Mouse (Mus musculus) CH12.LX (cell line): ENCODE measurements around the gene Eif4e. TPM values are rescaled to one million over a fixed set of nuclear protein-coding genes. Genes with fewer than 3 reads are reported as not detected.

Experiments
- DNase-seq: peaks from one replicate; pipeline ENCODE4 v3.0.0-alpha.2; 2013; ENCODE audit errors: extremely low read depth
- H3K27ac ChIP-seq: 2 replicates; pipeline ENCODE4 v1.5.1; 2012; ENCODE audit warnings: low read depth, mild to moderate bottlenecking, control low read depth, moderate library complexity; ENCODE audit not compliant: insufficient read depth
- H3K27me3 ChIP-seq: replicated peaks from 2 replicates; pipeline ENCODE3; 2012; ENCODE audit warnings: inconsistent platforms
- H3K36me3 ChIP-seq, 2 experiments: replicated peaks in 1 of 2; 2 replicates each; pipeline versions ENCODE3 to v1.6.1; 2012; ENCODE audit warnings: inconsistent platforms in 1 of 2, low read length in 1 of 2, mild to moderate bottlenecking in 1 of 2, mixed read lengths in 1 of 2, moderate library complexity in 1 of 2; ENCODE audit not compliant: control insufficient read depth in 1 of 2, insufficient read depth in 1 of 2
- H3K4me1 ChIP-seq, 2 experiments: 2 replicates each; pipeline ENCODE4 v1.6.1; 2012; ENCODE audit warnings: inconsistent platforms in 1 of 2, moderate library complexity in 1 of 2; ENCODE audit not compliant: insufficient read depth in 2 of 2, control insufficient read depth in 1 of 2
- H3K4me2 ChIP-seq: 2 replicates; pipeline ENCODE4 v1.6.1; 2012; ENCODE audit warnings: low read depth, mild to moderate bottlenecking, control low read depth; ENCODE audit not compliant: poor library complexity, insufficient read depth, severe bottlenecking
- H3K4me3 ChIP-seq, 3 experiments: fragments of 150-350 bp in 1 of 3; sonication (generic) in 1 of 3; replicated peaks in 1 of 3; 2 replicates each; pipeline versions ENCODE3 to v1.5.1; 2011 to 2012; ENCODE audit warnings: low read depth in 2 of 3, low read length in 2 of 3, mild to moderate bottlenecking in 2 of 3, moderate library complexity in 2 of 3, control low read depth in 1 of 3, improper control_type of control experiment in 1 of 3, inconsistent platforms in 1 of 3, mixed read lengths in 1 of 3; ENCODE audit not compliant: poor library complexity in 1 of 3
- H3K79me2 ChIP-seq: replicated peaks from 2 replicates; pipeline ENCODE4 v1.6.1; 2012; ENCODE audit warnings: mild to moderate bottlenecking, moderate library complexity; ENCODE audit not compliant: control insufficient read depth, poor library complexity, insufficient read depth, severe bottlenecking; ENCODE audit errors: extremely low read depth
- H3K9ac ChIP-seq: 2 replicates; pipeline ENCODE4 v1.6.1; 2012; ENCODE audit warnings: low read depth, mild to moderate bottlenecking, control low read depth, moderate library complexity; ENCODE audit not compliant: insufficient read depth
- H3K9me3 ChIP-seq: replicated peaks from 2 replicates; pipeline ENCODE3; 2012; ENCODE audit warnings: low read length, inconsistent platforms, mixed read lengths
- CHD1 ChIP-seq: IDR thresholded peaks from 2 replicates; pipeline ENCODE4 v1.6.1; 2012; ENCODE audit warnings: low read depth, low read length, improper control_type of control experiment, inconsistent platforms
- GABPA ChIP-seq: IDR thresholded peaks from 2 replicates; pipeline ENCODE4 v1.6.1; 2012; ENCODE audit warnings: low read depth, low read length, improper control_type of control experiment, inconsistent platforms; ENCODE audit not compliant: insufficient replicate concordance
- JUN ChIP-seq: IDR thresholded peaks from 2 replicates; pipeline ENCODE4 v1.6.1; 2011; ENCODE audit warnings: low read depth, mild to moderate bottlenecking, low read length, improper control_type of control experiment, moderate library complexity; ENCODE audit not compliant: insufficient read depth
- JUND ChIP-seq: conservative IDR thresholded peaks from 2 replicates; pipeline ENCODE4 v1.6.1; 2011; ENCODE audit warnings: low read depth, low read length, improper control_type of control experiment
- KAT2A ChIP-seq: IDR thresholded peaks from 2 replicates; pipeline ENCODE4 v1.6.1; 2012; ENCODE audit warnings: low read length, improper control_type of control experiment, inconsistent platforms; ENCODE audit not compliant: insufficient replicate concordance
- MAFK ChIP-seq: IDR thresholded peaks from 2 replicates; pipeline ENCODE4 v1.6.1; 2011; ENCODE audit warnings: low read length, improper control_type of control experiment; ENCODE audit not compliant: insufficient replicate concordance
- NELFE ChIP-seq: IDR thresholded peaks from 2 replicates; pipeline ENCODE4 v1.6.1; 2011; ENCODE audit warnings: low read depth, low read length, improper control_type of control experiment
- PAX5 ChIP-seq: IDR thresholded peaks from 2 replicates; pipeline ENCODE4 v1.6.1; 2012; ENCODE audit warnings: low read length, inconsistent platforms, mixed read lengths
- POLR2AphosphoS2 ChIP-seq: IDR thresholded peaks from 2 replicates; pipeline ENCODE4 v1.6.1; 2011; ENCODE audit warnings: low read depth, low read length, improper control_type of control experiment
- RCOR1 ChIP-seq: conservative IDR thresholded peaks from 2 replicates; pipeline ENCODE4 v1.6.1; 2012; ENCODE audit warnings: low read depth, mild to moderate bottlenecking, inconsistent platforms, low read length, improper control_type of control experiment
- SMC3 ChIP-seq: IDR thresholded peaks from 2 replicates; pipeline ENCODE4 v1.6.1; 2011; ENCODE audit warnings: low read depth, low read length, improper control_type of control experiment
- TBP ChIP-seq: conservative IDR thresholded peaks from 2 replicates; pipeline ENCODE4 v1.6.1; 2011; ENCODE audit warnings: low read depth, low read length, improper control_type of control experiment
- USF2 ChIP-seq: conservative IDR thresholded peaks from 2 replicates; pipeline ENCODE4 v1.6.1; 2011; ENCODE audit warnings: low read depth, low read length, improper control_type of control experiment
- ZKSCAN1 ChIP-seq: IDR thresholded peaks from 2 replicates; pipeline ENCODE4 v1.6.1; 2012; ENCODE audit warnings: low read depth, inconsistent platforms, low read length, improper control_type of control experiment, borderline replicate concordance
- ZNF384 ChIP-seq: IDR thresholded peaks from 2 replicates; pipeline ENCODE4 v1.6.1; 2012; ENCODE audit warnings: low read depth, low read length, improper control_type of control experiment, inconsistent platforms
- dilution Hi-C: fragments of 300-500 bp; cut with MboI; formaldehyde crosslinking; loops from 2 replicates; pipeline ENCODE4 v1.14.3; 2020; ENCODE audit warnings: low sequenced_read_pairs; ENCODE audit not compliant: extremely low pct_unique_long_range_greater_than_20kb, extremely low pct_ligation_motif_present
- in situ Hi-C: fragments of 300-500 bp; cut with MboI; formaldehyde crosslinking; loops from 3 replicates; pipeline ENCODE4 v1.14.3; 2019; ENCODE audit warnings: low sequenced_read_pairs, low pct_ligation_motif_present, low pct_unique_long_range_greater_than_20kb, mixed read lengths
- polyA plus RNA-seq: library from polyadenylated mRNA; unstranded; fragments of >175 nt; gene quantifications from 2 replicates; pipeline ENCODE4 v1.2.1, GENCODE M21; 2012; ENCODE audit warnings: low read depth; ENCODE audit not compliant: insufficient read length
- total RNA-seq, 2 experiments: library from RNA; depleted of rRNA; stranded (reverse); fragments of 300-350 nt in 1 of 2; fragments of >200 nt in 1 of 2; gene quantifications; 2 replicates each; pipeline ENCODE4 v1.2.3; 2012 to 2014

Gene Eif4e
- total and polyA plus RNA-seq, 3 experiments, result 490 to 850 (median 590) TPM

DNA sequence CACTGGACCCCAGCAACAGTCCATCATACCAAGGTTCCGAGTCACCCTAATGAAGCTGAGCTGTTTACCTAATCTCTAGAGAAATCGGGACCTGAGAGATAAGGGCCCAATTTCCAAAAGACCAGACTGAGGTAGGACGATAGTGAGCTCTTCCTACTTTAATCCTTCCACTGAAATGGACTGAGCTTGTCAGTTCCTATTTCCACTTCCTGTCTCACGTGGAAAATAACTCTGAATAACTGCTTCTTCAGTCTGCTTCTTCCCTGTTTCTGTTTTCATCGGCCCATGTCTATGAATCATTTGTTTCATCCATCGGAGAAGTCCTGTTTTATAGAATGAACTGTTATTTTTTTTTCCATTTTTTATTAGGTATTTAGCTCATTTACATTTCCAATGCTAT lies 6.8 kb upstream of the Eif4e start:
- H3K4me2 ChIP-seq, result no peak overlapping the region
- in situ Hi-C loops, result no loop called here
- H3K27ac ChIP-seq, result no peak overlapping the region
- H3K9me3 ChIP-seq, result no peaks in the 10 kb centered on the region
- DNase-seq, result no peak
- H3K36me3 ChIP-seq, result no peaks in the 10 kb centered on the region
- H3K27me3 ChIP-seq, result no peaks in the 10 kb centered on the region
- TF ChIP-seq TBP (no peak), JUND (no peak), KAT2A (no peak), NELFE (no peak)
- H3K4me3 ChIP-seq, result no peak overlapping the region
- no peak overlapping the region for H3K9ac ChIP-seq
- dilution Hi-C loops, result no loop called here
- H3K4me1 ChIP-seq, result 0 out of 4 replicates have a peak, but pooled peaks cover 2 to 3% of the 10 kb centered on the region in 2 experiments
- no peaks in the 10 kb centered on the region for H3K79me2 ChIP-seq

DNA sequence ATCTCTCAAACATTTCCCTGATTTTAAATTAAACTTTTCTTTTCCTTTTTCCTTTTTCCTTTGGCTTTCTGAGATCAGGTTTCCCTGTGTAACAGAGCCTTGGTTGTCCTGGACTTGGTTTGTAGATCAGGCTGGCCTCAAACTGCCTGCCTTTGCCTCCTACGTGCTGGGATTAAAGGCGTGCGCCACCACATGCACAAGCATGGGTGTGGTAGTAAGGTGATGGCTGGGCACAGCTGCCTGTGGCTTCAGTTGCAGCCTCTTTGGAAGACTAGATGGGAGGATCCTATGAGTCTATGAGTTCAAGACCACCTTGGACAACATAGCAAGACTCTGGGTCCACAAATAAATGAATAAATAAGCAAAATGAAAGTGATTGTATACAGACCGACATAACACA lies 2.0 kb upstream of the Eif4e start:
- H3K36me3 ChIP-seq, result no peaks in the 10 kb centered on the region
- H3K27ac ChIP-seq, result no peak overlapping the region
- dilution Hi-C loops, result no loop called here
- no peak overlapping the region for H3K9ac ChIP-seq
- no peaks in the 10 kb centered on the region for H3K9me3 ChIP-seq
- DNase-seq, result no peak
- in situ Hi-C loops, result no loop called here
- peaks cover 18% of the 10 kb centered on the region for H3K79me2 ChIP-seq
- H3K4me1 ChIP-seq, result peaks cover 8 to 15% of the 10 kb centered on the region in 2 experiments
- TF ChIP-seq POLR2AphosphoS2 (no peak), USF2 (no peak), JUN (no peak), JUND (no peak), PAX5 (no peak), CHD1 (no peak), MAFK (no peak), ZKSCAN1 (no peak), ZNF384 (no peak), NELFE (no peak), GABPA (no peak), RCOR1 (no peak)
- H3K27me3 ChIP-seq, result no peaks in the 10 kb centered on the region
- H3K4me2 ChIP-seq, result no peak overlapping the region
- no peak overlapping the region for H3K4me3 ChIP-seq

DNA sequence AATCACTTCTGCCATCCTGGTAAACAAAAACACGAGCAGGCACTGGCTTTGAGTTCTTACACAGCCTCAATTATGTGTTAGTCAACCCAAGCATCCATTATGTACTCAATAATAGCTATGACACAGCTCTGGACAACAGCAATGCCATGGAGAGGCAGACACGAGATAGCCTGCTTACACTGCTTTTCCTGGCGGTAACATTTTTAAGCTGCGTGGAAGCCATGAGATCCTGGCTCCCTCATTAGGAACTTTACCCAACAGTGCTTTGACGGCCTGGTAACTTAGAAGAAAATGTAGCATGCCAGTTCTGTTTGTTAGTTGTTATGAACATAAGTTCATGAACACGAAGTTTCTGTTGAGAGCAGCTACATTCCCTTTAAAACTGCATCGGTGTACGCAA lies 485 bp upstream of the Eif4e start:
- Histone ChIP-seq H3K9ac (no peak overlapping the region), H3K27me3 (no peaks in the 10 kb centered on the region), H3K4me3 (no peak overlapping the region), H3K4me1 (peaks cover 8 to 26% of the 10 kb centered on the region in 2 experiments), H3K27ac (no peak overlapping the region), H3K9me3 (no peaks in the 10 kb centered on the region), H3K36me3 (no peaks in the 10 kb centered on the region), H3K4me2 (no peak overlapping the region), H3K79me2 (peaks cover 32% of the 10 kb centered on the region)
- in situ Hi-C loops (no loop called here), dilution Hi-C loops (no loop called here)
- TF ChIP-seq ZKSCAN1, result no peak
- no peak for TF ChIP-seq SMC3
- no peak for TF ChIP-seq POLR2AphosphoS2
- no peak for DNase-seq
